Mouse (Mus musculus) cerebellum, postnatal 14 days (tissue): ENCODE measurements around the gene Gm20431.
A peak's percentile ranks its signal among the peaks of the same experiment; 100 is the strongest.
"Not testable (repeated sequence)": the region's sequence is repeated elsewhere in the genome, so short reads cannot be mapped to it uniquely, and the experiment has no call there.

ENCODE experiments used
- DNase-seq, 2 experiments: peaks; one replicate each; pipeline ENCODE4 v3.0.0; 2021; ENCODE audit warnings: mixed read lengths in 2 of 2

Gm20431 gene

GRCm38 (mm10) chr2:167629665-167630209 lies 31.6 kb downstream of the Gm20431 start:
- no peak for DNase-seq

- peak; percentile 31 to 57 for DNase-seq
These were observed 32.4 kb downstream of the Gm20431 start for GRCm38 (mm10) chr2:167628872-167629271.

GRCm38 (mm10) chr2:167627019-167627418 lies 34.3 kb downstream of the Gm20431 start:
- DNase-seq = no peak

DNA sequence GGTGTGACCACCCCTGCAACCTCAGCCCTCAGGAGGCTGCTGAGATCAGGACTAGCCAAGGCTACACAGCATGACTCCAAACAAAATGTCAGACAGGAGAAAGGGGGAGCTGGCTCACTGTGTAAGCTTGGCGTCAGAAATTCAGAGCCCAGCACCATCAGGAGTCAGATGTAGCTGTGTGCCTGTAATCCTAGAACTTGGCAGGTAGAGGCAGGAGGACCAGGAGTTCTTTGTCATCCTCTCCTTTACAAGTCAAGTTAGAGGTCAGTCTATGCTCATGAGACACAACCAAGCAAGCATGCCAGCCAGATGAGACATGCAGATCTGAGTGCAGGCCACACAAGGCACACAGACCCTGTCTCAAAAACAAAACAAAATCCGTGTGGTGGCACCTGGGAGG lies 35.6 kb downstream of the Gm20431 start:
- DNase-seq = no peak

- DNase-seq = no peak
These were observed 36.8 kb downstream of the Gm20431 start for GRCm38 (mm10) chr2:167624368-167625075.

DNA sequence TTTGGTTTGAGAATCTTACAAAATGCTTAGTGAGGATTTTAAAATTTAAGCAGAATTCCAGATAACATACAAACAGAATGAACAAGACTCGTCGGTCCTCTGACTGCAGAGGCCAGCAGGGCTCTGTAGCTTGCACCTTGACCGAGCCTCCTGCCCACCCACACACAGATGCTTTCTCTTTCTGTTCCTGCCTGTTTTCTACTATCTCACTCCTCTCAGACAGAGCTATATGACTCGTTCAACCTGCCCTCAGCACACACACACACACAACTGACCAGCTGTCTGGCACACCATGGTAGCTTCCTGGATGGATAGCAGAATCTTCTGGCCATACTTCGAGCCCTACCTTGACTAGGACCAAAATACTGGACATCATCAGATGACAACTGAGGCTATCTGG lies 38.3 kb downstream of the Gm20431 start:
- no peak for DNase-seq

DNA sequence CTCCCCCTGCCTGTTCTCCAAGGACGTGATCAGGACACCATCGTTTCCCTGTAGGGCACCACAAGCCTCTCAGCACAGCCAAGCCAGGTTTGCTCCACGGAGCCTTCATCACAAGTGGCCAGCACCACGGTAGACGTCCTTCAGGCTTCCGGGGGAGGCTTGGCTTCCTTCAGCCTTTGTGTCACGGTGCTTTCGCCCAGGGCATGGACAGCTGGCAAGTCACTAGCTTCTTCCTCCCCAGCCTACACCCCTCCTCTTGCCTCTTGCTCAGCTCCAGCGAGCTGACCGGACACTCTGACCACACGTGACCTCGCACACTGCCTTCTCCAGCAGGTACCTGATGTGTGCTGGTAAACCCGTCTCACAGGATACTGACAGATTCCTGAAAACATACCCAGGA lies 38.9 kb downstream of the Gm20431 start:
- DNase-seq = no peak

- DNase-seq = no peak
These were observed 39.8 kb downstream of the Gm20431 start for GRCm38 (mm10) chr2:167621255-167622087.

- no peak for DNase-seq
These were observed 43.8 kb downstream of the Gm20431 start for GRCm38 (mm10) chr2:167617472-167617871.

DNA sequence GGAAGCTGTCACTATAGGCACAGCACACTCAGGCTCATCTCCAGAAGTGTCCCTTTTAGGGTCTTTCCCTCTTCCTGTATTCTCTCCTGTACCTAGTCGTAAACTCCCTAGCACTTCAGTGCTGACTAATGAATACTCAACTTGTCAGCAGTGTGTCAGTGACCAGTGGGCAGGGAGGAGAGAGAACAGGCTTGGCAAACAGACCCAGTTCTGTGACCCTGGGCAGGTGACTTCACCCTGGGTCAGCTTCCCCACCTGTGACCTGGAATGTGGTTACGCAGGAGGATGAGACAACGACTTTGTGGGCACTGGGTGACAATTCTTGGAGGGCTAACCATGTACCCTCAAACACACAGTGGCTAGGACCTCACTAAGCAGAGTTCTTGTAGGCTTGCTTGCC lies 44.3 kb downstream of the Gm20431 start:
- DNase-seq = no peak

- DNase-seq = not testable (repeated sequence)
These were observed 48.0 kb downstream of the Gm20431 start for GRCm38 (mm10) chr2:167613335-167613734.

DNA sequence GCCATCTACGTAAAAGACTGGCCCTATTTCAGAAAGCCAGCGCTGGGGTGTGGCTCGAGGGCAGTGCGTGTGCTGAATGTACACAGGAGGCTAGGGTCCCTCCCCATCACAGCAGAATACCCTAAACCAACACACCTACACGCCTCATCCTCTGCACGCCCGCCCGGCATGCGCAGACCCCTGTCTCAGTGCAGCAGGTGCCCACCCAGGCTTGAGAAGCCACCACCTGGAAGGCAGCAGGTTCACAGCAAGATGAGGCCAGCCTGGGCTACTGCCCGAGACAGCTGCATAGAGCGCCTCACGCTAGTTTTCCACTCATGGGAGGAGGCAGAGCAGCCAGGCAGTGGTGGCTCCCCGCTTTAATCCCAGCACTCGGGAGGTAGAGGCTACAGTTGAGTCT lies 49.2 kb downstream of the Gm20431 start:
- no peak for DNase-seq

DNA sequence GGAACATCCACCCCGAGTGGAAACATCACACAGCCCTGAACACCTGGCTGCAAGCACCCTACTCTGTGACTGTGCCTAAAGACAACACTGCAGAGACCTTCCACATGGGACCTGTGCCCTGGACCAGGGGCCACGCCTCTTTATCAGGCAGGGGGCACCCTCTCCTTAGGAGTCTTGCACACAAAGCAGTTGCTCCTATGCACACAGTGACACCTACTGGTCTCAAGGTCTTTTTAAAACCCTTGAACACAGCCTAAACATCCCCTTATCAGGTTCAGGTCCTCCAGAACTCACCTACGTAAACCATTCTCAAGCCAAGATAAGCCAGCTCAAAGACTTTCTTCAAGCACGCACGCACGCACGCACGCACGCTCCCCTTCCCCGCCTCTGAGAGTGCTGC lies 50.0 kb downstream of the Gm20431 start:
- DNase-seq = no peak

DNA sequence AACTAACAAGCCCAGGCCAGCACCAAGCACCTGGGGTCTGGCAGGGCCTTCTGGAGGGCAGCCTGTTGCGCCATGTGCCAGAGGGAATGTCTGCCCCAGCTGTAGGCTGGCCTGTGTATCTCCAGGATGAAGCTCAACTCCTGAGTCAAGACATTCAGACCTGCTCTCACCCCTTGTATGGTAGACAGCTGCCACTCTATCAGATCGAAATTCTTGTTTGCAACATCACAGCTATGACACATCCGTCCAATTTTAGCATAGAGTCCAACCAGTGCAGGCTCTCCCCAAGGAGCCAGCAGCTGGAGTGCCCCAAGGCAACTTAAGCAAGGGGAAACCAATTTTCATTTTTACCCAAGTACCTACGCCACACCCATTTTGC lies 54.6 kb downstream of the Gm20431 start:
- no peak for DNase-seq

- DNase-seq = no peak
These were observed 55.2 kb downstream of the Gm20431 start for GRCm38 (mm10) chr2:167605817-167606744.

DNA sequence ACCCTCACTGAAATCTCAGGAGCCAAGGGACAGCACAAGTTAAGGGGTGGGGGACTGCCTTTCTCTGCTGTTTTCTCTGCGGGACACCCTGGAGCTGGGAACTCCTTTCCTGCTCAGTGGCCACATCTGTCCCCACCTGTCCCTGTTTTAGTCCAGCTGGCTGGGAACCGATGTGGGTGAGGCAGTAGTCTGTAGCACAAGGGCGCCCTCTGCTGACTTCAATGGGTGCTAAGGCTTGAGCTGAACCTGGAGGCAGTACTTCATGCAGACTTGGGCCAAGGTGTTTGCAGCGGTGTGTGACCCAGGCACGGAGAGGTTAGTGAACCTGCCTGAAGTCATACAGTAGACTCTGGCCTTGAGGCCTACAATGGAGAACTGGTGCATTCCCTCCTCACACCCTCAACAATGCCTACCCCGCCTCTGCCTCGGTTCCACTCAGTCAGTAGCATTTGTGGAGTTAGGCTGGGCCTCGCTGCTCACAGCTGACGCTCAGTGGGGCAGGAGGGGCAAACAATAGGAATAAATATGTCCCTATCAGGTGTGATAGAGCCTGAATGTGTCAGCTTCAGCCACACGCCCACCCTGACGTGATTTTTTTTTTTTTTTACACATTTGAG lies 56.0 kb downstream of the Gm20431 start:
- DNase-seq = peak; percentile 88 to 95

DNA sequence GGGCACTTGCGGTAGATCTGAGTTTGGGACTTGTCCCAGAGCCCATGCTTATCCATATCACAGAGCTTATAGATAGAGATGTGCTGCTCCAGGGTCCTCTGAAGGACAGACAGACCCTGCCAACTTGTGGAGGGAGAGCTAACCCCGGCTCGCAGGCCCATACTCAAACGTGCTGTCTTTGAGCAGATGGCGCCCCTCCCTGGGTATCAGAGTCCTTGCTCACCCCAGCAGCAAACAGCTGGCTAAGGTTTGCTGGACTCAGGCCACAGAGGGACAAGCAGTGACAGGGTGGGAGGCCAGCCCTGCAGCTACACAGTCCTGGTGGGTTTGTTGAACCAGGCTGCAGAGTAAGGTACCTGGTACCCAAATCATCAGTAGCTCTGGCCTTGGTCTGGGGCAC lies 58.3 kb downstream of the Gm20431 start:
- no peak for DNase-seq

- DNase-seq = no peak
These were observed 58.9 kb downstream of the Gm20431 start for GRCm38 (mm10) chr2:167602364-167602763.

GRCm38 (mm10) chr2:167600481-167600995 lies 60.8 kb downstream of the Gm20431 start:
- no peak for DNase-seq

GRCm38 (mm10) chr2:167599917-167600316 lies 61.4 kb downstream of the Gm20431 start:
- no peak for DNase-seq

DNA sequence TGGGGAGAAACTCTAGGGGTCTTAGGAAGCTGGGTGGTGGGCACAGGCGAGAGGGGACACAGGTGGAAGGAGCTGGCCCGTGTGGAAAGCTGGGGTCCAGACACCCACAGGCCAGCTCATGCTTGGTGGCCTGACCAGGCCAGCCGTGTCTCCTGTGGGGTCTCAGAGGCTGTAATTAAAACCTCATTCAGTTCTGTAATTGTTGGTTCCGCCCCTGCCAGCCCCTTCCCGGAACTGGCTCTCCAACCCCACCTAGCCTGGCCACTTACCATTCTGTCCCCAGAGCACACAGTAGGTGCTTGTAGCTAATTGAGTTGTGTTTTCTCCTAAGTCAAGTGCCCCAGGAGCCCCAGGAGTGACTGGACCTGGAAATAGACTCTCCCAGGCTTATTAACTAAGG lies 62.1 kb downstream of the Gm20431 start:
- DNase-seq = no peak
